Mouse (Mus musculus): ENCODE measurements around the gene Ntf3.

Ntf3 gene

DNA sequence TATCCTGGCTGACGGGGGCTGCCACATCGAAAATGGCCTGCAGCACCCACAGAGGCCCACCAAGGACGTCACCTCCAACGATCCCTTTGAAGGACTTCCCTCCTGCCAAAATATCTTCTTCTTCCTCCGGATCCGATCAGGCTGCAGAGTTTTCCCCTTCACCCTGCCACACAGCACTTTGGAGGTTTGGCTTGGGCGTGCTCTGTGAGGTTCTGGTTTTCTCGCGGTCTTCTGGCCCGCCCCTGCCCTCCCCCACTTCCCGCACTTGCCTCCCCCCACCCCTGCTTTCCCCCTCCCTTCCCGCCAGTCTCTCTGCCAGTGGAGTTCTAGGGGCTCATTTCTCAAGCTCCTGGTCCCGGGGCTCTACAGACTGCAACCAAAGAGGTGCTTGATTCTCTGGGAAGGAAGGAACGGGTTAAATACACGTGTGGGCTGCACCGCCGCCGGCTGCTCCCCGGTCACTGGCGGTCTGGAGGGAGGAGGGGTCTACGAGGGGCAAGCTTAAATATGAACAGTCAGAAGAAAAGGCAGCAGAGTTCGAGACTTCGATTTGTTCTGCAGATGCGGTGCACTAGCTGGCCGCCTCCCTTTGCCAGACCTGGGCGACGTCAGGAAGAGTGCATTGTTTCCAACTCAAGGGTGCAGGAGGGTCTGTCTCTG lies at the start of gene Ntf3:
TSS of gene Ntf3 (minus strand) at position 363 of the 660 bp plus-strand sequence.
- DNase-seq (ENCODE audit: low spot score), result no peak

DNA sequence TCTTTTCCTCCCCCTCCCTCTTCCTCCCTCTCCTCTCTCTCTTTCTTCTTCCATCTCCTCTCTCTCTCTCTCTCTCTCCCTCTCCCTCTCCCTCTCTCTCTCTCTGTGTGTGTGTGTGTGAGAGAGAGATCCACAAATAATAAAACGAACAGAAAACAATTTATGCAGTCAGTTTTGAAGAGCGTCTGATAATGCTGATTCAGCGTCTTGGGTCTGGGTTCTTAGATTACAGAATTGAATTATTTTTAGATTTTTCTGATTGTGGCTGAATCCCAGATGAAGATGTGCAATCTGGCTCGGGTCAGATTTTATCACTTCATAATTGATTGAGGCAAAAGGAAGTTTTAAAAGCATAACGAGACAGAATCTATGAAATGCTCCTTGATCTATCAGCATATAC lies 46.6 kb upstream of the Ntf3 start:
- DNase-seq (ENCODE audit: low spot score), result no peak

DNA sequence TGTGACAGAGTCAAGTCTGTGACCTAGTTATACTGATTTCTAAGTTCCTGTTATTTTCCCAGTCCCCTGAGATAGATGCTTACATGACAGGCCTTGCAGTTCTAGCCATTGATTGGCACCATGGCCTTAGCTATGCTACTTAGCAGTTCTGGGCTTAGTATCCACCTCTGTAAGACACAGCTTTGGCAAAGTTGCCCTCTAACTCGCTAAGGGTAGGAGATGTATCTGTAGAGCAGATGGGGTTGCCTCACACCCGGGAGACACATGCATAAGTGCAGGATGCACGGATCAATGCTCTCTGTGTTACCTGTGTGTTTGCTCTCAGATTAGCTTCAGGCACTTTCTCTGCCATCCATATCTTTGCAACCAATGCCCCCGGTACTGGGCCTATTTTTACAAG lies 36.7 kb upstream of the Ntf3 start:
- DNase-seq (ENCODE audit: low spot score), result no peak

DNA sequence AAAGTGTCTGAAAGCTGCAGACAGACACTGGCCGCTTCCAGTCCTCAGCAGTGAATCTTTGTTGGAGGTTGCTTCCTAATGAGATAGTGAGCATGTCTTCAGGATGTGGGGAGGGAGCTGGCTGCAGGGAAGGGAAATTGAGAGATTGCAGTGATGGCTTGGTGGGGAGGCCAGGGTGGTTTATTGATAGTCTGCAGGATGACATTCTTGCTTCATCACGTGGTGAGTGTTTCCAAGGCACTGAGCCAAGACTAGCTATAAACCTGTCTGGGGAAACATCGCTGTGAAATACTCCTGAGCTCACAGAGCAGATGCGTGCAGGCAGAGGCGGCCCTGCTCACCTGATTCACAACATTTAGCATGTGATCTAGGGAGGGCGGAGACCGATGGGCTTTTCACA lies 36.2 kb upstream of the Ntf3 start:
- no peak for DNase-seq (ENCODE audit: low spot score)

DNA sequence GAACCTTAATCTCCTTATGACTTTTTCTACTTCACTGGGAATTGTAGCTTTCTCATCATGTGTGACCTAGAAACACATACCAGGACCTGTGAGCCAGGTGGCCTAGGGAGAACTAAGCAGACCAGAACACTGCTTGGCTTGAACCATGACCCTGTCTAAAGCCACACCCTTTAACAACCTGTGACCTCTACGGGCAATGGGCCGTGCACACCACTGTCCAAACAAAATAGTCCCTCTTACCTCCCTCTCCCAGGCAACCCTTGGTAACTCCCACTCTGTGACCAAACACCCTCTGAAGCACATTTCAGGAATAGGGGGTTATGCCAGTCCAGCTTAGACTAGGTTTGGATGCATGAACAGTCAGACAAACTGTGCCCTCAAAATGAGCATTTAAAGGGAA lies 35.0 kb upstream of the Ntf3 start:
- DNase-seq (ENCODE audit: low spot score), result no peak

DNA sequence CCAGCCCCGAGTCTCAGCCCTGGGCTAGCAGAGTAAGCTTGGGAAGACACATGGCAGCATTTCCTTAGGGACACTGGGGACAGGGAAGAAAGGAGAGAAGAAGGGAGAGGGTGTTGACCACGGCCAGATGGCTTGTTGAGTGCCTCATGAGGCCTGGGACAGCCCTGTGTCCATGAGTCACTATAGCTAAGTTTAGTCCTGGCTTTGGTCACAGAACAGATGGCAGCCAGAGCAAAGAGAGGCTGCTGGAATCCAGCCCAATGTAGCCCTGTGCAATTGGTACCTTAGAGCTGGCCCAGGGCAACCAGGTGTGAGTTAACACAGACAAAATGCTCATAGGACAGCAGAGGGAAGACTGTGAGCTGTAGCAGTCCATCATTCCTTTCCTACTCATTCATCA lies 33.2 kb upstream of the Ntf3 start:
- DNase-seq (ENCODE audit: low spot score), result no peak

DNA sequence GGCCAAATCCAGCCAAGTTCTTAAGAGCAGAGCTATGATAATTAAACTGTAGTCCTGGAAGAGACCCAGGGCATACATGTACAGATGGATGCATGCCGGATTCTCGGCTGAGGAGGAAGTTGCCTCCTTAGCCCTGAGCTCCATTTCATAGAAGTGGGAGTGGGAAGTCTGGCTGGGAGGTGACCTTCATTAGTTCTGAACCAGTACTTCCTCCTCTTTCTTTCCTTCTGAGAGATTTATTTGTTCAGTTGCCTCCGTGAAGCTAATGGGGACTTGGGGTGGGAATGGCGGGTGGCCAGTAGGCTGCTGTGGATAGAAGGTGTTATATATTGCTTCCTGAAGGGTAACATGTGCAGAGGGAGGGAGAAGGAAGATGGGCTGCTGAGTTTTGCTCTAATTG lies 28.1 kb upstream of the Ntf3 start:
- DNase-seq (ENCODE audit: low spot score), result no peak

DNA sequence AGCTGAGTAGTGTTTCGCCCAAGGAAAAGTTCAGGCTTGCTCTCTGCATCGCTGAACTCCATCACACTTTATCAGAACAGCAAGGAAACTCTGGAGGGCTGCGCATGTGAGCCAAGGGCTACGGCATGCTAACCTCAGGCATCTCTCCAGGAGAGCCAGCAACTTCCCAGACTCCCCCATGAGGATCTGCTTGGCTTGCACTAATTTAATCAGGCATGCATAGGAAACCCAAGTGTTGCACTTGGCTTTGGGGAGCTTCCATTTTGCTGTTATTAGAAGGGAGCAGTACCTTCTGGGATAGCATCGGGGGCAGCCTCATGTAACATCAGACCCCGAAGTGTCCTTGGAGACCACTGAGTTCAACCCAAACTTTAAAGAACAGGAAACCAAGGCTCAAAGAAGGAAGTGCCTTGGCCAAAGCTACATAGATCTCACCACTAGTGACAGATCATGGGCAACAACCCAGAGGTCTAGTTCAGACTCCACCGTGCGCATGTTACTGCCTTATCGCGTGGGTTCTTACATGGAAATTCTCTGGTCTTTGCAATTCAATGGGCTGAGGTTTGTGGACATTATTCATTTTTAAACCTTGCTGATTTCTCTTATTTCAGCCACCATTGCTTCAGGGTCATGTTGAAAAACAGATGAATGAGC lies 23.6 kb upstream of the Ntf3 start:
- DNase-seq (ENCODE audit: low spot score), result no peak

DNA sequence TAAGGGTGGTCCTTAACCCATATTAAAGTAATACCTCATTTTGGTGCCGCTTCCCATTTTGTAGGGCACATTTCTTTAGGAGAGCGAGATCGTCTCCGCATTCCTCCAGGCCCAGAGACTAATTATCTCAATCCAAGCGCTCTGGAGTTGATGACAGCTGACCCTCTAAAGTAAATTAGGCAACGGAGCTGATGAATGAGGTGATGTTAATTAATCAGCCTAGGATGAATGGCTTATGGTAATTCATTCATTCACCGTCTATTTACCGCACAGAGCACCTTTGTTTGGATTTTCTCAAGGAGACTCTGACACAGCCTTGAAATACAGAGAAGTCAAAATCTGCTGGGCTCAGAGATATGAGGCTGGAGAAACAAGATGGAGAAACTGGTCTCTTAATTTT lies 20.7 kb upstream of the Ntf3 start:
- DNase-seq (ENCODE audit: low spot score), result no peak

DNA sequence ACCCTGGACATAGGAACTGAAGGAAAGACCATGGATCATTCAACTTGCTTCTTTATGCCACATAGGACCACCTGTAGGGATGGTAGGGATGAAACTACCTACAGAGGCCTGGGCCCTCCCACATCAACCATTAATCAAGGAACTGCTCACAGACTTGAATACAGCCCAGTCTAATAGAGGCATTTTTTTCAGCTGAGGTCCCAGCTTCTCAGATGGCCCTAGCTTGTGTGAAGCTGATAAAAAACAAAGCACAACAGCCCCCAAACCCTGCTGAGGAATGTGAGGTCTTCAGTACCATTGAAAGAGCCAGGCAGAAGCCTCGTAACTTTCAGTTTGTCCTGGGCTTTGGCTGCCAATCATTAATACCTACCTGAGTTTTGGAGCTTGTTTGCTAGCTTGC lies 19.4 kb upstream of the Ntf3 start:
- DNase-seq (ENCODE audit: low spot score), result no peak

DNA sequence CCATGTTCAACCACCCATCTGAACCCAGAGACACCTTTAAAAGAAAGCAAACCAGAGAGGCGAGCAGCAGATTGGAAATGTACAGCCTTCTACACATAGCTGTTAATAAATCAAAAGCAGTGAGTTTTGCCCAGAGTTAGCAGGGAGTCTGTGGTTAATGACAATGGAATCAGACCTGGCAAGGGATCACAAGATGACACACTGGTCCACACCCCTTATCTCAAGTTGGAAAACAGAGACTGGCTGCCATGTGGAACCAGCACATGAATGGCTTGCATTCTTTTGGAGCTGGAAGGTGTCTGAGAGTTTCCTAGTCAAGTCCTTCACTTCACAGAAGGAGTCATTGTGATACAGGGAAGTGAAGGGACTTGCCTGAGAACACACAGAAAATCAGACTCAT lies 5.4 kb upstream of the Ntf3 start:
- no peak for DNase-seq (ENCODE audit: low spot score)

DNA sequence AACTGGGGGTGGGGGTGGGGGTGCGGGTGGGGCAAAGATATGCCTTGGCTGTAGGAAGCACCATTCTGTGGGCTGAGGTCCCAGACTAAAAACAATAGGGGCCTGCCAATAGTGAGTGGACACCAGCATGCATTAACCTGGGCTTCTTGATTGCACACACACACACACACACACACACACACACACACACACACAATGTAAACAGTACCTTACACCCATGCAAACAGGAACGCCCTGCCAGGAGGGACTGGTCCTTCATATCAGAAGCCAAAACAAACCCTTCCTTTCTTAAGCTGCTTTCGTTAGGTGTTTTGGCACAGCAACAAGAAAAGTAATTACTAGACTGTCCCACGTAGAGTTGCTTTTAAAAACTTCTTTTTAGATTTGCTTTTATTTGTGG lies 4.1 kb upstream of the Ntf3 start:
- DNase-seq (ENCODE audit: low spot score), result no peak

DNA sequence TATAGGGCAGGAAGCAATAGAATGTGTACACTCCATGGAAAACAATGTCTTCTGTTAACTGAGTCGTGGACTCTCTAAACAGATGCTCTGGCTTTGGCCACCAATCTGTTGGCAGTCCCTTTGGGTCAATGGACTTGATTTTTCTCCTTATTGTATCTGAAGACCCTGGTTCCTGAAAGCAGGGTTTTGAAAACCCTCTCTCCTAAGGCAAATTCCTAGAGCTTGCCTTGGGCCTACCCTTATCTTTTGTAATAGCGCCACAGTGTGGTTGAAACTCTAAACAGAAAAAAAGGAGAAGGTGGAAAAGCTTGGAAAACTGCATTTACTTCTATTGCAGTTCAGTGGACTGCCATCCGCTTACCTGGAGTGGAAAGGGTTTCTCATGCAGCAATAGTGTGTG lies 1.0 kb upstream of the Ntf3 start:
- DNase-seq (ENCODE audit: low spot score), result no peak

DNA sequence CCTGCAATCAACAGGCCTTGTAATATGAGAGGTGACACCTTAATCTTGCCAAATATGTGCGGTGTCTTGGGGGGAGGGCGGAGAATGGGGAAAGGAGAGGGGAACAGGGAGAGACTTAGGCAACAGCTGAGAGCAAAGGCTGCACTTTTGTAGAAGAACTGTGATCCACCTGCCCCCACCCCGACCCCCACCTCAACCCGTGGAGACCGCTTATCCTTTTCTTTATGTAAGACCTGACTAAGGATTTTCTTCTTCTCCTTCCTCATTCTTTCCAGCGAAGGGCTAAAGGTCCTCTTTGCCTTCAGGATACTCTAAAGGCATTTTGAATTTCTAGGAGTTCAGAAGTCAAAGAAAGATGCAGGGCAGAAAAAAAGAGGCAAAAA lies 489 bp upstream of the Ntf3 start:
- DNase-seq (ENCODE audit: low spot score), result no peak

DNA sequence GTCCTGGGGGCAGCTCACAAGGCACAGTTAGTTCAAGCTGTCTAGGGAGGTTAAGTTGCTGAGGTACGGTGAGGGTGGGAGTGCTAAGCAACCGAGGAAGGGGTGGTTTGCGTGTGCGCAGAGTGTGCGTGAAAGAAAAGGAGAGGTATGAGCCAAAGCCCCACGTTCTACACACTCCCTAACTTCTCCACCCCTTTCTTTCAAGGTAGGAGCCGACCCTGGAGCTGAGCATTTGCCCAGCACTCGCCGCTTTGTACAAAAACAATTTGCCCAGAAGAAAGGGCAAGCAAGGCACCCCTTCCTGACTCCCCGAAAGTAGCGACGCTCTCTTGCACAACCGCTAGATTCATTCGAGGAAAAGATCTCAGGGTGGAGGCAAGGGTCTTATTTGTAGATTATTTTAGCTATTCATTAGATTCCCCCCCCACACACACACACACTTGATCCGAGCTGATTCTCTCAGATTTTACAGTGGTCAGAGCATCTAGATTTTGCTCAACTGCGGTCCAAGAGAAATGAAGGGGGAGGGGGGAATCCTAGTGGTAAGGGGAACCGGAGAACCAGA lies 1.0 kb downstream of the Ntf3 start:
- no peak for DNase-seq (ENCODE audit: low spot score)

DNA sequence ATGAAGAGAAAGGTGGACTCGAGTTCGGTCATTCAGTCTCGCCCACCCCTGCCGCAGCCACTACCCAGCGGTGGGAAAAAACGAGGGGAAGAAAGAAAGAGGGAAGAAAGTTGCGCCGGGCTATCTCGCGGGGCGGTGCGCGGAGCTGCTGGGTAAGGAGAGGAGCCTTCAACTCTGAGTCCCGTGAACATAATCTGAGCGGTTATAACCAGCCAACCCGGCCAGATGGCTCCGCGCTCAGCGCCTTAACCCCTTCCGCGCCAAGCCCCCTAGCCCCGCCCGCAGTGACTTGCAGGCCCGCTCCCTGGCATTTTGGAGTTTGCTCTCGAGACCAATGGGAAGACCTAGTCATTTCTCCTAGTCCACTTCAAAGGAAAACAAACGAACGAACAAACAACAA lies 1.9 kb downstream of the Ntf3 start:
- no peak for DNase-seq (ENCODE audit: low spot score)

DNA sequence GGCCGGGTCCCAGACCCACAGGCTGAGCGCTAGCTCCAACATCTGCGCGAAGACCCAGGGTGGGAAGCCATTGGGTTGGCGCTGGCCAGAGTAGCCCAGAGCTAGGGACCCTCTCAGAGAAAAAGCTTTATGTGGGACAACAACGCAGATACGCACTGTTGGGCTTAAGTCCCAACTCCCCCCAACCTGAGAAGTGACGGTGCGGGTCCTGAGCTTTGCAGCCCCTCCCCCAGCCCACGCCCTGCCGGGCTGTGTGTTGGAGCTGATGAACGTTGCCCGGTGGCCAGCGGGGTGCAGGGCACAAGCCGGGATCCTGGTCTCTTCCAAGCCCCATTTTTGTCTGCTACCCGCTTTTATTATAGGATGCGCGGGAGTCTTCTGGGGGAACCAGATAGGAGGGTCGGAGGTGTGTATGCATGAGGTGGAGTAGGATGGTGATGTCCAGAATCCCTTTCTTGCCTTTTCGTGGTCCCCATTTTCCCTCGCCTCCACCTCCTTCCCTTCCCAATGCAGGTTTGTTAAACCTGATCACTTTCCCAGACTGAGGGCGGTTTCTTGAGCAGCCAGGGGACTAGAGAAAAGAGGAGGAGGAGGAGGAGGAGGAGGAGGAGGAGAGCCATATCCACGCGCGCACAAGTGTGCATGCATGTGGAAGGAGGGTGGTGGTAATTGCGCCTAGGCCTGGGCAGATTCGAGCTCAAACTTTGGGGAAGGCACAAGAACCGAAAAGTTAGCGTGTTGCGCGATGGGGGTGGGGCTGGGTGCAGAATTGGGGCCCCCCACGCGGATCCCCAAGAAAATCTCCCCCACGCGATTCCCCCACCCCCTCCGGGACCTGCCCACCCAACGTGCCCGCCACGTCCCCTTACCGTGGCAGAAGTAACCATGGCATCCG lies 2.6 kb downstream of the Ntf3 start:
- no peak for DNase-seq (ENCODE audit: low spot score)

DNA sequence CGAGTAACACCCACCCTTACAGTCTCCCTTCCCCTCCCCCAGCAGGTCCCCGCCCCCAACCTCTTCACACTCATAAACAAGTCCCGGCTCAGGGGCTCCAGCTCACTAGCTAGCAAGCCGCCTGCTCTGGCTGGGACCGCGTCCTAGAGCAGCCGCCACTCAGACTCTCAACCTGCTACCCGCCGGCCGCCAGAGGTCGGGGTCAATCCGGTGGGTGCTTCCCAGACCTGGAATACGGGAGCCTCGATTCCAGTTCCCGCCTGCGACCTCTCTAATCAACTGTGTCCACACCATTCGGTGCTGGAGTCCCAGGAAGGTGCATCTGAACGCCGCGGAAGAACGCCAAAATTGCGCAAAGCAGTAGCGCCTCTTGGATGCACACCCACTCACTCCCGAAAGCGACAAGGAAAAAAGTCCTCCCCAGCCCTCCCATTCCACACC lies 3.5 kb downstream of the Ntf3 start:
- DNase-seq (ENCODE audit: low spot score), result no peak

DNA sequence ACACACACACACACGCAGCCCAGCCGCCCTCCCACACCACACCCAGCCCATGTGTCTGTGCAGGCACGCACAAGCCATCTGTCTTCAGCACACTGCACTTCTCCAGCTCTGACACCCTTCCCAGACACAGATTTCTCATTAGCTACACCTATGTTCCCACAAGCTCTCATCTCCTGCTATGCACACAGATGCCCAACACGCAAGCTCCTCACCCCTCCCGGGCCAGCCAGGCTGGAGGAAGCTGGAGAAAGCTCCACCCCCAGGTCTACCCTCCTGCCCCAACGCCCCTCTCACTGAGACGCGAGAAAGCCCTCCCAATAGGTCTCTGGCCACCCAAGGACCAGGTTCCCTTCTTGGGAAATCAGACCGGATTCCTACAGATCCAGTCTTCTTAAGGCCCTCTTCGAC lies 4.4 kb downstream of the Ntf3 start:
- no peak for DNase-seq (ENCODE audit: low spot score)

DNA sequence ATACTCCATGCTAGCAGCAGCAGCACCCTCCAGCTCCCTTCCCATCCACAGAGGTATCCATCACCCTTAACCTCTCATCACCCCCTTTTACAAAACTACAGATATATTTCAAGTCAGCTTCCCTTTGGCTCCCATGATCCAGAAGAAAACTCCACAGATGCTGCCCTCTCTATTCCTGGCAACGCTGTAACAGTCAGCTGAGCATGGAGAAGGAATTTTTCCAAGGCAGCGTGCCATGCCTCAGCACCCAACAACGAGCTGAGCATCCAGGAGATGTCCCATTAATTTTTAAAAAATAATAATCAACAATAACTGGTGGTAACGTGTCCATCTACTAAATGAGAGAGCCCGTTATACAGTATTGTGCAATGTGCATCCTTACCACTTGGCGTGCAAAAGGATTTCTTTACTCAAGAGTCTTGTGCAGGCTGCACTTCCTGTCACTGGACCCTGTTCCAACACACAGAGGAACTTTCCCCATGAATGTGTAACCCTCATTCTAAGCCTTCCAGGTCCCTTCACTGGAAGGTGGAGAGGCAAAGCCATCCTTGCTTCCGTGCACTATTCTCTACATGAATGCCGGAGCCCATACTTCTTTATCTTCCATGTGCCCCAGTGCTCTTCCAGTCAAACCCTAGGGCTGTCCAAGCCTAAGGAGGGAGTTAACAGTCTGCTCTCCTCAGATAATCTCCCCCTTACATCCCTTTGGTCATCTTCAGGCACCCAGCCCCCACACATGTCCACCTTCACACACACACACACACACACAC lies 5.0 kb downstream of the Ntf3 start:
- no peak for DNase-seq (ENCODE audit: low spot score)

DNA sequence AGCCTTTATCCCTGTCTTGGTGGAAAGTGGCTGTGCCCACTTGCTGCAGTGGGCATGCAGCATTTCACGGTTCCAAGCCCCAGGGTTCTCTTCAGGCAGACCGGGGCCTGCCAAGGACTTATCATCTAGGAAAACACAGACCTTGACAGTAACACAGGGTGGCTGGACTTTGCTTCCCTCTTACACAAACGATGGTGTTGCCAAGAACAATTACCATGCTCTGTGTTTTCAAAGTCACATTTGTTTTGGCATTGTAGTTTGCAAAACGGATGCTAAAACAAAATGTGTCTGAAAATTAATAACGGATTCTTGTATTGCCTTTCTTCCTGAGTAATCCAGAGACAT lies 6.7 kb downstream of the Ntf3 start:
- no peak for DNase-seq (ENCODE audit: low spot score)

All from urinary bladder, postnatal 10 days (tissue).